9 mouse cellular contexts compared by ENCODE assay signal in the genomic region with DNA sequence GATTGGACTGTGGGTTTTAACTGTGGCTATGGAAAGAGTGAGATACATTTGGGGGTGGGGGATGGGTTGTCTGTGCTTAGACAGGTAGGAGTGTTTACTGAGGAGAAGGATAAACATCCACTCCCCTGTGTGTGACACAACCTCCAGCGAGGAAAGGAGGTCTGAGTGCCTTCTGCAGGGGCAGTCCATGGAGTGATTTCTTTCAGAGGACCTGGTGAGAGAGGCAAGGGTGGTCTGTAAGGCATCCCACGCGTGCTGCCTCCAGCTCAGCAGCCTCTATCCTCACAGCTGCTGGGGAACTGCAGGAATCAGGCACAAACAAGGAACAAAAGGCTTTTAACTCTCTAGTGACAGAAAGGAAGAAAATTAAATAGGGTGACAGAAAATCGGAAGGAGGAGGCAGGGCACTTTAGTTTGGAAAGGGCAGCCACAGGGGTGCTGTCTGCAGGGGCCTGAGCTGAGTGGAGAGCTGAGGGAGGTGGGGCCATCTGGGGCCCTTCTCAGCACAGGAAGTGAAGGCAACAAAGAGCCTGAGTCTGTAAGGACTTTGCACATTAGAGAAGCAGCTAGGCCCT. TPM values are rescaled to one million over a fixed set of nuclear protein-coding genes. Genes with fewer than 3 reads are reported as not detected.
DNase-seq lines count a peak whose midpoint lies in the region; ATAC-seq and TF ChIP-seq lines count a peak whose summit lies in the region.
"Had no signal": no experiment of that assay in that cellular context is flagged by ENCODE, and none has a peak within 500 bp of the region (broad histone marks: within the 10 kb centered on the region; RNA-seq: fewer than 3 reads in every experiment).

No protein-coding gene starts in this region.

- TF ChIP-seq CTCF in kidney, adult 2 months (conservative IDR thresholded peaks at IDR 0.05; ENCODE audit: insufficient read depth, insufficient read length, low read depth, low read length), result no peak

- 17% methylated on average over 4 of the region's 4 CpGs for WGBS in kidney, embryonic 15.5 days
- 45% methylated on average over 4 of the region's 4 CpGs for WGBS in kidney, adult 2 months
- WGBS in forebrain, embryonic 10.5 days, result 9% methylated on average over 4 of the region's 4 CpGs
- 31% methylated on average over 4 of the region's 4 CpGs for WGBS in liver, embryonic 13.5 days (ENCODE audit: insufficient replicate concordance)

- peaks cover 21% of the 10 kb centered on the region for H3K4me1 ChIP-seq in kidney, embryonic 15.5 days
- no peaks in the 10 kb centered on the region for H3K4me1 ChIP-seq in kidney, adult 2 months (ENCODE audit: control insufficient read depth, insufficient read depth, low read length)
- peaks cover 28% of the 10 kb centered on the region for H3K4me1 ChIP-seq in forebrain, embryonic 10.5 days
- H3K4me1 ChIP-seq in liver, embryonic 13.5 days (replicated peaks), result peaks cover 25% of the 10 kb centered on the region

- no peaks in the 10 kb centered on the region for H3K36me3 ChIP-seq in kidney, embryonic 15.5 days
- H3K36me3 ChIP-seq in kidney, adult 2 months (ENCODE audit: control insufficient read depth, insufficient read depth, low read length), result no peaks in the 10 kb centered on the region
- no peaks in the 10 kb centered on the region for H3K36me3 ChIP-seq in forebrain, embryonic 10.5 days (replicated peaks)
- no peaks in the 10 kb centered on the region for H3K36me3 ChIP-seq in liver, embryonic 13.5 days

- DNase-seq in kidney, adult 2 months, result no peak
- DNase-seq in forebrain, embryonic 10.5 days (ENCODE audit: extremely low spot score, low spot score), result peak; percentile 35
- no peak for DNase-seq in liver, embryonic 13.5 days
- DNase-seq in thymus, postnatal 0 days (ENCODE audit: low spot score), result peak; percentile 58
- no peak for DNase-seq in frontal cortex, postnatal 10 days (ENCODE audit: low spot score in 2 of 2)
- DNase-seq in left cerebral cortex, adult 9 months (ENCODE audit: low spot score in 2 of 2), result no peak
- no peak for DNase-seq in heart, adult 8-10 months (ENCODE audit: low spot score)
- DNase-seq: lung, postnatal 10 days had no signal

- H3K4me3 ChIP-seq in kidney, embryonic 15.5 days (replicated peaks), result no peak overlapping the region
- H3K4me3 ChIP-seq in kidney, adult 2 months (ENCODE audit: insufficient read depth, low read depth, low read length), result no peak overlapping the region
- H3K4me3 ChIP-seq in forebrain, embryonic 10.5 days, result peak overlapping the region; percentile 27
- H3K4me3 ChIP-seq in liver, embryonic 13.5 days (replicated peaks), result no peak overlapping the region

- H3K9me3 ChIP-seq in kidney, embryonic 15.5 days (replicated peaks), result no peaks in the 10 kb centered on the region
- H3K9me3 ChIP-seq in forebrain, embryonic 10.5 days, result no peaks in the 10 kb centered on the region
- no peaks in the 10 kb centered on the region for H3K9me3 ChIP-seq in liver, embryonic 13.5 days (replicated peaks)

- no peaks in the 10 kb centered on the region for H3K27me3 ChIP-seq in kidney, embryonic 15.5 days
- H3K27me3 ChIP-seq in kidney, adult 2 months (replicated peaks; ENCODE audit: control insufficient read depth, insufficient read depth, low read length), result no peaks in the 10 kb centered on the region
- peaks cover 3% of the 10 kb centered on the region; the same call in 1 of the 2 replicates for H3K27me3 ChIP-seq in forebrain, embryonic 10.5 days (ENCODE audit: poor library complexity, severe bottlenecking)
- H3K27me3 ChIP-seq in liver, embryonic 13.5 days, result no peaks in the 10 kb centered on the region

- no peak overlapping the region for H3K9ac ChIP-seq in kidney, embryonic 15.5 days
- H3K9ac ChIP-seq in liver, embryonic 13.5 days, result no peak overlapping the region; the same call in 1 of the 2 replicates

- ATAC-seq in kidney, embryonic 15.5 days (replicated peaks; ENCODE audit: low FRiP score), result peak; percentile 76; the same call in 1 of the 2 replicates
- peak; percentile 54 for ATAC-seq in liver, embryonic 13.5 days (ENCODE audit: low read depth)

- no peak overlapping the region for H3K4me2 ChIP-seq in kidney, embryonic 15.5 days
- no peak overlapping the region for H3K4me2 ChIP-seq in liver, embryonic 13.5 days

- 0 out of 2 replicates have a peak overlapping the region, but pooled peaks have one; percentile 27 for H3K27ac ChIP-seq in kidney, embryonic 15.5 days
- no peak overlapping the region for H3K27ac ChIP-seq in kidney, adult 2 months (ENCODE audit: insufficient read depth, low read depth, low read length)
- H3K27ac ChIP-seq in forebrain, embryonic 10.5 days, result peak overlapping the region; percentile 88
- H3K27ac ChIP-seq in liver, embryonic 13.5 days, result peak overlapping the region; percentile 59

- TF ChIP-seq POLR2A in kidney, adult 2 months (IDR thresholded peaks at IDR 0.05; ENCODE audit: low read depth, low read length), result no peak

RNA-seq across cellular contexts. Expression of a gene that starts 0.7 kb away (rescaled TPM):
- 1.4 and 2.1 TPM in 2 replicates for polyA plus RNA-seq in kidney, embryonic 15.5 days (2015; fragmentation: Nextera tagmentation; extraction: Ambion mirVana)
- polyA plus RNA-seq in kidney, adult 2 months (2012; rRNA removed), result 2.8 and 6.4 TPM in 2 replicates
- 1.8 and 1.9 TPM in 2 replicates for polyA plus RNA-seq in forebrain, embryonic 10.5 days (2016; fragmentation: Nextera tagmentation; extraction: Ambion mirVana)
- 12.7 and 16.1 TPM in 2 replicates for polyA plus RNA-seq in liver, embryonic 13.5 days (2015; fragmentation: Nextera tagmentation; extraction: Ambion mirVana)
- polyA plus RNA-seq in thymus, postnatal 0 days (2015; fragmentation: Nextera tagmentation; extraction: Ambion mirVana), result 178 TPM in 2 replicates
- total RNA-seq in heart, adult 8-10 months (2022), result 1 to 10 TPM; 1.1 to 3.3 (median 1.2) TPM

RNA-seq across cellular contexts. Expression of a gene that starts 40.2 kb away (rescaled TPM):
- 9.1 and 9.5 TPM in 2 replicates for polyA plus RNA-seq in kidney, embryonic 15.5 days (2015; fragmentation: Nextera tagmentation; extraction: Ambion mirVana)
- polyA plus RNA-seq in kidney, adult 2 months (2012; rRNA removed), result 10.0 and 10.2 TPM in 2 replicates
- polyA plus RNA-seq in forebrain, embryonic 10.5 days (2016; fragmentation: Nextera tagmentation; extraction: Ambion mirVana), result 135 and 145 TPM in 2 replicates
- polyA plus RNA-seq in liver, embryonic 13.5 days (2015; fragmentation: Nextera tagmentation; extraction: Ambion mirVana), result 0.48 and 0.65 TPM in 2 replicates
- 8.9 and 11.8 TPM in 2 replicates for polyA plus RNA-seq in thymus, postnatal 0 days (2015; fragmentation: Nextera tagmentation; extraction: Ambion mirVana)
- total RNA-seq in heart, adult 8-10 months (2022), result 1 to 10 TPM in 2 of 4 experiments, under 1 TPM in 2; 0.34 to 1.6 (median 1.0) TPM

Comparison
In these comparisons a context has a peak if more than half of its experiments do, and no peak if none do; other contexts are left out.
1. DNase-seq: peak in forebrain, embryonic 10.5 days (single experiment) and thymus, postnatal 0 days (single experiment); none in kidney, adult 2 months (single experiment), liver, embryonic 13.5 days (single experiment), frontal cortex, postnatal 10 days (0 of 2), left cerebral cortex, adult 9 months (0 of 2) and heart, adult 8-10 months (single experiment).
2. RNA of a gene that starts 0.7 kb away (polyA plus RNA-seq): 178 TPM in thymus, postnatal 0 days; 12.7 to 16.1 TPM in liver, embryonic 13.5 days, 2.8 to 6.4 TPM in kidney, adult 2 months, 1.4 to 2.1 TPM in kidney, embryonic 15.5 days and 1.8 to 1.9 TPM in forebrain, embryonic 10.5 days; every median in the first group is over 10 times any median in the second.
3. RNA of a gene that starts 40.2 kb away (polyA plus RNA-seq): 135 to 145 TPM in forebrain, embryonic 10.5 days; 10.0 to 10.2 TPM in kidney, adult 2 months, 9.1 to 9.5 TPM in kidney, embryonic 15.5 days, 8.9 to 11.8 TPM in thymus, postnatal 0 days and 0.48 to 0.65 TPM in liver, embryonic 13.5 days; every median in the first group is over 10 times any median in the second.